Mouse (Mus musculus) lung, postnatal 0 days (tissue): Measurements from ENCODE around the gene Olfr1294. TPM values are rescaled to one million over a fixed set of nuclear protein-coding genes. Genes with fewer than 3 reads are reported as not detected.

Source experiments
- ATAC-seq: fragments of 200-750 bp; cut with Nextera tagmentation; 2 replicates; pipeline ENCODE4 v1.8.0; 2017; ENCODE audit warnings: moderate library complexity
- DNase-seq: peaks from one replicate; pipeline ENCODE4 v3.0.0-alpha.2; 2016; ENCODE audit warnings: low spot score
- H3K27ac ChIP-seq: fragments of 300-500 bp; sonication (generic); 2 replicates; pipeline ENCODE4 v1.5.1; 2014; ENCODE audit warnings: antibody characterized with exemption, mild to moderate bottlenecking, low read length, mixed read lengths
- H3K27me3 ChIP-seq: fragments of 300-500 bp; sonication (generic); replicated peaks from 2 replicates; pipeline ENCODE4 v1.6.1; 2014; ENCODE audit warnings: low read length, mixed read lengths; ENCODE audit not compliant: insufficient read depth
- H3K36me3 ChIP-seq: fragments of 300-500 bp; sonication (generic); 2 replicates; pipeline ENCODE4 v1.6.1; 2014; ENCODE audit warnings: low read length, mixed read lengths; ENCODE audit not compliant: insufficient read depth
- H3K4me1 ChIP-seq: fragments of 300-500 bp; sonication (generic); 2 replicates; pipeline ENCODE4 v1.6.1; 2014; ENCODE audit warnings: antibody characterized with exemption, low read depth, low read length, mixed read lengths; ENCODE audit not compliant: insufficient read depth
- H3K4me2 ChIP-seq: fragments of 300-500 bp; sonication (generic); replicated peaks from 2 replicates; pipeline ENCODE4 v1.6.1; 2014; ENCODE audit warnings: low read depth, mild to moderate bottlenecking, low read length, moderate library complexity, mixed read lengths
- H3K4me3 ChIP-seq: fragments of 300-500 bp; sonication (generic); 2 replicates; pipeline ENCODE4 v1.5.1; 2014; ENCODE audit warnings: low read depth, low read length
- H3K9ac ChIP-seq: fragments of 300-500 bp; sonication (generic); replicated peaks from 2 replicates; pipeline ENCODE4 v1.6.1; 2014; ENCODE audit warnings: low read depth, mild to moderate bottlenecking
- H3K9me3 ChIP-seq: fragments of 300-500 bp; sonication (generic); 2 replicates; pipeline ENCODE4 v1.6.1; 2016; ENCODE audit warnings: low read length, mixed read lengths
- CTCF ChIP-seq: IDR thresholded peaks from 2 replicates; pipeline ENCODE4 v1.5.1; 2016; ENCODE audit warnings: antibody characterized with exemption, mild to moderate bottlenecking
- EP300 ChIP-seq: IDR thresholded peaks from 2 replicates; pipeline ENCODE4 v1.6.1; 2016; ENCODE audit warnings: antibody characterized with exemption, mild to moderate bottlenecking, control low read depth
- WGBS: fragments of 180-500 bp; shearing (Covaris S2); extraction: QIAGEN DNeasy Blood & Tissue Kit; methylation state at CpG from one replicate; pipeline ENCODE4 v1.1.7; 2014; 5-methylcytosine and 5-hydroxymethylcytosine counted together
- polyA plus RNA-seq: library from polyadenylated mRNA; unstranded; fragments of >200 nt; fragmentation: Nextera tagmentation; extraction: Ambion mirVana; gene quantifications from 2 replicates; pipeline ENCODE4 v1.2.1, GENCODE M21; 2015

Gene Olfr1294
- polyA plus RNA-seq, result not detected in 2 replicates

DNA sequence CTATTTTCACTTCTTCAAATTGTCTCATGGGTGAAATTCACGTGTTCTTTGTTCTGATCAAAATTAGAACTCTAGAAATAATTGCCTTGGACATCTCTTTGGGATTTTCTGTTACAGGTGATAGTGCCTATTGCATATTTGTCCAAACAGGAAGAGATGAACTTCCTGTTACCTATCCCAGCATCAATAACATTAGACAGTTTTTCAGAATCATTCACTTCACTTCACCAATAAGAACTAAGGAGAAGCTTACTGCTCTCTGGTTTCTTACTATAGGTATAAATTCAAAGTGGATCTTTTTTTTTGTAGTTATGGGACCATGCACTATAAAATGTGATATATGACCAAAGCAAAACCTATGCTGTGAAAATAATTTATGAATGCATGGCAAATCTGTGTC is at the start of gene Olfr1294:
Olfr1294 (minus strand) TSS at position 101 of the 400 bp plus-strand sequence.
- H3K4me3 ChIP-seq, result no peak within 1 kb of the TSS
- DNase-seq, result no peak

DNA sequence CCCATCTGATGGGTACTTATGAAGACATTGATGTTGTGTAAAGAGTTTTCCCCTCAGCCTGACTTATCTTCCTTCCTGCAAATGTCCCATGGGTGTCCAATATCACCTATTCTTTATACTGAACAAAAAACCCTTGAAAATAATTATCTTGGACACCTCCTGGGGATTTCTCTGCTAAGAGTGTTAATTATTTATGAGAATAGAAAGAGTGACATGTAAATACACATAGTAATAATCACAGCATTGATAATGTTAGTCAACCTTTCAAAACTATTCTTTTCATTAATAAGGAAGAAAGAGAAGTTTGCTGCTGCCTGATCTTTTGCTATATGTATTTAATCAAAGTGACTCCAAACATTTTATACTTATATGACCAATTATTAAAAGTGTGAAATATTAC is 29.5 kb upstream of the Olfr1294 start, which contains the start of gene Olfr1295:
Olfr1295 (minus strand) TSS at position 101 of the 400 bp plus-strand sequence.
- TF ChIP-seq CTCF, result no peak
- no peak for TF ChIP-seq EP300
- Histone ChIP-seq H3K4me2 (no peak within 1 kb of the TSS), H3K4me1 (no peaks in the 10 kb centered on the region), H3K4me3 (no peak within 1 kb of the TSS), H3K9ac (no peak within 1 kb of the TSS), H3K27ac (no peak within 1 kb of the TSS), H3K9me3 (no peaks in the 10 kb centered on the region), H3K27me3 (no peaks in the 10 kb centered on the region), H3K36me3 (no peaks in the 10 kb centered on the region)
- no peak for ATAC-seq
- no peak for DNase-seq

More for the DNA sequence above, at the start of gene Olfr1294:
- no peak for TF ChIP-seq EP300
- no peak for TF ChIP-seq CTCF
- no peaks in the 10 kb centered on the region for H3K4me1 ChIP-seq
- no peak for ATAC-seq
- no peaks in the 10 kb centered on the region for H3K9me3 ChIP-seq
- H3K27ac ChIP-seq, result no peak within 1 kb of the TSS
- WGBS, result 25% methylated on average over 1 of the region's 1 CpGs
- no peaks in the 10 kb centered on the region for H3K27me3 ChIP-seq
- no peaks in the 10 kb centered on the region for H3K36me3 ChIP-seq
- no peak within 1 kb of the TSS for H3K4me2 ChIP-seq
- no peak within 1 kb of the TSS for H3K9ac ChIP-seq

DNA sequence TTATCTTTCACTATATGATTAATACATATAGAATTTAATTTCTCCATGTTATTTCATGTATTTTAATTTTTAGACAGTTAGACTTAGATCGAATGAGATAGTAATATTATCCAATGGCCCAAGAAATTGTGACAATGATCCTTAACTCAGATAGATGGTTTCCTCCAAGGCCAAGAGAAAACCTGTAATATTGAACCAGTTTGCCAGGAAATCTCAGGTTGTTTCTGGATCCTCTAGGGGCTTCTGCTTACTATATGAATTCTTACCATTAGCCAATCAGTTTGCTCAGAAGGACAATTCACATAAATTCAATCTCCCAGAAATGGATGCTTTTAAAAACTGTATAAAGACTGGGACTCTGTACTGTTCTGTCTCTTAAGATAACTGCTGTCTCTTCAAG is 15.2 kb downstream of the Olfr1294 start, which contains the start of gene Olfr1293-ps:
Olfr1293-ps (plus strand) TSS at position 301 of the 400 bp plus-strand sequence.
- no peaks in the 10 kb centered on the region for H3K27me3 ChIP-seq
- H3K4me3 ChIP-seq, result no peak within 1 kb of the TSS
- H3K9ac ChIP-seq, result no peak within 1 kb of the TSS
- H3K36me3 ChIP-seq, result no peaks in the 10 kb centered on the region
- no peaks in the 10 kb centered on the region for H3K4me1 ChIP-seq
- DNase-seq (no peak), ATAC-seq (no peak)
- H3K4me2 ChIP-seq, result no peak within 1 kb of the TSS
- no peak within 1 kb of the TSS for H3K27ac ChIP-seq
- WGBS, result 74% methylated on average over 1 of the region's 1 CpGs
- TF ChIP-seq EP300 (no peak), CTCF (no peak)
- no peaks in the 10 kb centered on the region; the same call in 1 of the 2 replicates for H3K9me3 ChIP-seq

DNA sequence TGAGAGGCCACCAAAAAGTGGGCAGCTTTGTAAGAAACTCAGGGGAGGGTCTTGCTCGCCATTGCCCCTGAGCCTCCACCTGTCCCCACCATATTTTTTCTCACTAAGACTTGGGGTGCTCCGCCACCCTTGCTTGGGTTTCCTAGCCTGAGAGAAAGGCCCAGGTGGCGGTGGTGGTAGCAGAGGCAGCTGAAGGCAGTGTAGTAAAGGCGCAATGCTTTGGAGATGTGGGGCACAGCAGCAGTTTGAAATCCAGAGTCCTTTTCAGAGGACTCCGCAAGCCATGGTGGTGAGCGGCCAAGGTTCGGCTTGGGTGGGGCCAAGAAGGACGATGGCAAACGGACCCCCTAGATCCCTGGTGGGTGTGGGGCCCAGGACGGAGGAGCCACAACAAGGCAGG is 22.6 kb downstream of the Olfr1294 start:
- no peak overlapping the region for H3K27ac ChIP-seq
- TF ChIP-seq CTCF (no peak), EP300 (no peak)
- H3K4me2 ChIP-seq, result no peak overlapping the region
- no peaks in the 10 kb centered on the region for H3K36me3 ChIP-seq
- 79% methylated on average over 10 of the region's 10 CpGs for WGBS
- no peak overlapping the region for H3K9ac ChIP-seq
- no peaks in the 10 kb centered on the region for H3K9me3 ChIP-seq
- H3K4me3 ChIP-seq, result no peak overlapping the region
- ATAC-seq (no peak), DNase-seq (no peak)
- H3K4me1 ChIP-seq, result no peaks in the 10 kb centered on the region
- no peaks in the 10 kb centered on the region for H3K27me3 ChIP-seq

DNA sequence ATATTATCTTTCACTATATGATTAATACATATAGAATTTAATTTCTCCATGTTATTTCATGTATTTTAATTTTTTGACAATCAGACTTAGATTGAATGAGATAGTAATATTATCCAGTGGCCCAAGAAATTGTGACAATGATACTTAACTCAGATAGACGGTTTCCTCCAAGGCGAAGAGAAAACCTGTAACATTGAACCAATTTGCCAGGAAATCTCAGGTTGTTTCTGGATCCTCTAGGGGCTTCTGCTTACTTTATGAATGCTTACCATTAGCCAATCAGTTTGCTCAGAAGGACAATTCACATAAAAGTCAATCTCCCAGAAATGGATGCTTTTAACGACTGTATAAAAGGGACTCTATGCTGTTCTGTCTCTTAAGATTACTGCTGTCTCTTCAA is 43.2 kb downstream of the Olfr1294 start, which contains the start of gene Olfr1291-ps1:
Olfr1291-ps1 (plus strand) TSS at position 301 of the 400 bp plus-strand sequence.
- 80% methylated on average over 3 of the region's 3 CpGs for WGBS
- H3K27me3 ChIP-seq, result no peaks in the 10 kb centered on the region
- H3K36me3 ChIP-seq, result no peaks in the 10 kb centered on the region
- 0 out of 2 replicates have a peak, but pooled peaks cover 2% of the 10 kb centered on the region for H3K9me3 ChIP-seq
- H3K27ac ChIP-seq, result no peak within 1 kb of the TSS
- no peak within 1 kb of the TSS for H3K4me3 ChIP-seq
- H3K4me2 ChIP-seq, result no peak within 1 kb of the TSS
- no peaks in the 10 kb centered on the region for H3K4me1 ChIP-seq
- TF ChIP-seq CTCF, result no peak
- TF ChIP-seq EP300, result no peak
- no peak for ATAC-seq
- no peak for DNase-seq
- H3K9ac ChIP-seq, result no peak within 1 kb of the TSS

DNA sequence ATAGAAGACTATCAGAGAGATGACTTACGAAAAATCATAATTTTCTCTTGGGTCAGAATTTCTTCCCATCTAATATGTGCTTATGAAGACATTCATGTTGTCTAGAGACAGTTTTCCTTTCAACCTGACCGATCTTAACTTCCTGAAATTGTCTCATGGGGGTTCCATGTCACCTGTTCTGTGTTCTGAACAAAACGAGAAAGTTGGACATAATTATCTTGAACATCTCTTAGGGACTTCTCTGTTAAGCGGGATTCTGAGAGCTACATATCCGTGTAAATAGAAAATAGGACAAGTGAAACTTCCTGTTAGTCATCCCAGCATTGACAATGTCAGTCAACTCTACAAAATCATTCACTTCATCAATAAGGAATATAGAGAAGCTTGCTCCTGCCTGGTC is 46.4 kb downstream of the Olfr1294 start, which contains the start of gene Olfr1290:
Olfr1290 (minus strand) TSS at position 101 of the 400 bp plus-strand sequence.
- DNase-seq (no peak), ATAC-seq (no peak)
- WGBS, result 64% methylated on average over 5 of the region's 5 CpGs
- no peak for TF ChIP-seq CTCF
- no peak for TF ChIP-seq EP300
- Histone ChIP-seq H3K9me3 (0 out of 2 replicates have a peak, but pooled peaks cover 2% of the 10 kb centered on the region), H3K4me2 (no peak within 1 kb of the TSS), H3K27me3 (no peaks in the 10 kb centered on the region), H3K4me1 (no peaks in the 10 kb centered on the region), H3K9ac (no peak within 1 kb of the TSS), H3K27ac (no peak within 1 kb of the TSS), H3K4me3 (no peak within 1 kb of the TSS), H3K36me3 (no peaks in the 10 kb centered on the region)

Other genes starting within 250 kb of the Olfr1294 start
- gene Olfr1279, start 239.7 kb downstream of the Olfr1294 start, polyA plus RNA-seq, result not detected in 2 replicates
- not detected in 2 replicates for gene Olfr1280, start 226.3 kb downstream of the Olfr1294 start, polyA plus RNA-seq
- not detected in 2 replicates for gene Olfr1281, start 213.8 kb downstream of the Olfr1294 start, polyA plus RNA-seq
- gene Olfr1282, start 204.2 kb downstream of the Olfr1294 start, polyA plus RNA-seq, result not detected in 2 replicates
- gene Olfr1283, start 173.5 kb downstream of the Olfr1294 start, polyA plus RNA-seq, result not detected in 2 replicates
- not detected in 2 replicates for gene Olfr1284, start 164.8 kb downstream of the Olfr1294 start, polyA plus RNA-seq
- gene Olfr1286, start 117.2 kb downstream of the Olfr1294 start, polyA plus RNA-seq, result not detected in 2 replicates
- gene Olfr1287, start 91.1 kb downstream of the Olfr1294 start, polyA plus RNA-seq, result not detected in 2 replicates
- gene Olfr1288, start 66.2 kb downstream of the Olfr1294 start, polyA plus RNA-seq, result not detected in 2 replicates
- not detected in 2 replicates for gene Olfr1289, start 59.5 kb downstream of the Olfr1294 start, polyA plus RNA-seq
- gene Olfr1290, start 46.5 kb downstream of the Olfr1294 start, polyA plus RNA-seq, result not detected in 2 replicates
- gene Olfr1291-ps1, start 43.1 kb downstream of the Olfr1294 start, polyA plus RNA-seq, result not detected in 2 replicates
- gene Olfr1293-ps, start 15.1 kb downstream of the Olfr1294 start, polyA plus RNA-seq, result not detected in 2 replicates
- not detected in 2 replicates for gene Olfr1295, start 29.4 kb upstream of the Olfr1294 start, polyA plus RNA-seq
- gene Olfr1297, start 86.2 kb upstream of the Olfr1294 start, polyA plus RNA-seq, result not detected in 2 replicates
- not detected in 2 replicates for gene Olfr1298, start 108.9 kb upstream of the Olfr1294 start, polyA plus RNA-seq
- gene Olfr1299, start 121.1 kb upstream of the Olfr1294 start, polyA plus RNA-seq, result not detected in 2 replicates
- not detected in 2 replicates for gene Olfr1301, start 210.7 kb upstream of the Olfr1294 start, polyA plus RNA-seq
- not detected in 2 replicates for gene Olfr1302, start 237.1 kb upstream of the Olfr1294 start, polyA plus RNA-seq